Mouse (Mus musculus) stomach, embryonic 16.5 days (tissue): ENCODE measurements around the gene Sycp2l. TPM values are rescaled to one million over a fixed set of nuclear protein-coding genes. Genes with fewer than 3 reads are reported as not detected.
A peak's percentile ranks its signal among the peaks of the same experiment; 100 is the strongest.

Source experiments
- ATAC-seq: fragments of 200-750 bp; cut with Nextera tagmentation; 2 replicates; pipeline ENCODE4 v1.8.0; 2017; ENCODE audit warnings: moderate number of reproducible peaks, moderate TSS enrichment; ENCODE audit not compliant: insufficient read depth, low FRiP score
- H3K27ac ChIP-seq: fragments of 300-500 bp; sonication (generic); 2 replicates; pipeline ENCODE4 v1.5.1; 2014; ENCODE audit warnings: low read length
- H3K27me3 ChIP-seq: fragments of 300-500 bp; sonication (generic); 2 replicates; pipeline ENCODE4 v1.6.1; 2014; ENCODE audit warnings: low read length, control low read depth, mixed read lengths; ENCODE audit not compliant: control insufficient read depth, insufficient read depth
- H3K36me3 ChIP-seq: fragments of 300-500 bp; sonication (generic); 2 replicates; pipeline ENCODE4 v1.6.1; 2014; ENCODE audit warnings: low read length; ENCODE audit not compliant: control insufficient read depth, insufficient read depth
- H3K4me1 ChIP-seq: fragments of 300-500 bp; sonication (generic); 2 replicates; pipeline ENCODE4 v1.6.1; 2014; ENCODE audit warnings: low read length, control low read depth, mixed read lengths; ENCODE audit not compliant: control insufficient read depth, insufficient read depth
- H3K4me2 ChIP-seq: fragments of 300-500 bp; sonication (generic); 2 replicates; pipeline ENCODE4 v1.6.1; 2014; ENCODE audit warnings: low read depth, low read length, mixed read lengths
- H3K4me3 ChIP-seq: fragments of 300-500 bp; sonication (generic); replicated peaks from 2 replicates; pipeline ENCODE4 v1.5.1; 2014; ENCODE audit warnings: mild to moderate bottlenecking, low read length
- H3K9ac ChIP-seq: fragments of 300-500 bp; sonication (generic); 2 replicates; pipeline ENCODE4 v1.6.1; 2014; ENCODE audit warnings: low read length
- H3K9me3 ChIP-seq: fragments of 300-500 bp; sonication (generic); replicated peaks from 2 replicates; pipeline ENCODE4 v1.6.1; 2016; ENCODE audit warnings: low read length, control low read depth; ENCODE audit not compliant: control insufficient read depth
- WGBS: fragments of 180-500 bp; shearing (Covaris S2); extraction: QIAGEN DNeasy Blood & Tissue Kit; methylation state at CpG from one replicate; pipeline ENCODE4 v1.1.7; 2014; 5-methylcytosine and 5-hydroxymethylcytosine counted together
- polyA plus RNA-seq: library from polyadenylated mRNA; unstranded; fragments of >200 nt; fragmentation: Nextera tagmentation; extraction: Ambion mirVana; gene quantifications from 2 replicates; pipeline ENCODE4 v1.2.1, GENCODE M21; 2015

Sycp2l gene
- polyA plus RNA-seq, 1 experiment from 2014 or later, result 0.32 TPM

DNA sequence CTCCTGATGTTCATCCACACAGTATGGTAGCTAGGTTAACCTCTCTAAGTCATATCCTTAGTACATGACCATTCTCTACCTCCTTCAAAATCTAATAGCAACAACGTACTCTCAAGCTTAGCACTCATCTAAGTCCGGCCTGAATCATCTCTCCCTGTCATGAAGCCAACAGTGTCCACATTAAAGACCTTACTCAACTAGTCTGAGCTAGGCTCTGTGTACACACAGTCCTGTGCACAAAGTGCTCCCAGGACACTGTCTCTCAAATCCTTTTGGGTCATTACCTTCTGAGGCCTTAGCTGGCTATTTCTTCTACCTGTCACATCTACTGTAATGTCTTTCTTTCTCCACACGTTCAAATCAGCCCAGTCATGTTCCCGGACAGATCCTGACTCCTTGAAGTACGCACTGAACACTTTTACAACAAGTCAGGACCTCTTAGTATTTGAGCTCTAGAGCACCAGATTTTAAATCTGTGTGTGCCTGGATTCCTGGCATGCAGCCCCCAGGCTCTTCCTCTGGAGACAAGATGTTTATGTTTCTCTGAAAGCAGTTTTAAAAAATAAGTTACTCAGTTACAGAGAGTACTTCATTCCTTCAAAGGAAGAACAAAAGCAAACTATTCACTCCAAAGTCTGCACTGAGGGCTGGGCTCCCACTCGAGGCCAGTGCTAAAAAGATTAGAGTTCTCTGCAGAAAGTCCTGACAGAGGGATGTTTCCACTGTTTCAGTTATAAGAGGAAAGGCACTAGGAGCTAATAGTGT, 98.6 kb downstream of the Sycp2l start:
- Histone ChIP-seq H3K27ac (peak overlapping the region; percentile 34), H3K4me1 (no peaks in the 10 kb centered on the region)
- no peak for ATAC-seq

DNA sequence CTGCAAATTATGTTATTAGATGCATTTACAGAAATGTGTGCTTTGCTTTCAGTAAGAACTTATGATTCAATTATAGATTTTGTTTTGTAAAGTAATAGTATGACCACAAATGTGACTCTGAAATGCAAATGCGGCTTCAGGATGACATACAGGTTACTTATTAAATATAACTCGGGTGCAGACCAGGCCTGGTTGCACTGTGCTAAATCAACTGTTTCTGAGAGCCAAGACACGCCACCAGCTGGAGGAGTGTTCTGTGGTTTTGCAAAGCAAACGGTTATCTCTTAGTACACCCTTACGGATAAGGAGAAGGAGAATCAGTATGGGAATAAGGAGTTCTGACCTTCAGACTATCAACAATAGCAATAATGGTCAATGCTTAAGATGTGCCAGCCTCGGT, 101.6 kb downstream of the Sycp2l start:
- Histone ChIP-seq H3K9me3 (0 out of 2 replicates have a peak, but pooled peaks cover 2% of the 10 kb centered on the region), H3K4me3 (no peak overlapping the region), H3K36me3 (no peaks in the 10 kb centered on the region), H3K27me3 (no peaks in the 10 kb centered on the region), H3K27ac (no peak overlapping the region), H3K4me2 (no peak overlapping the region), H3K9ac (no peak overlapping the region), H3K4me1 (no peaks in the 10 kb centered on the region)
- ATAC-seq, result no peak
- WGBS, result 72% methylated on average over 6 of the region's 6 CpGs

More for the DNA sequence above, 98.6 kb downstream of the Sycp2l start:
- no peaks in the 10 kb centered on the region for H3K9me3 ChIP-seq
- no peaks in the 10 kb centered on the region for H3K36me3 ChIP-seq
- H3K4me2 ChIP-seq, result no peak overlapping the region
- no peak overlapping the region for H3K4me3 ChIP-seq
- H3K27me3 ChIP-seq, result no peaks in the 10 kb centered on the region
- 42% methylated on average over 6 of the region's 6 CpGs for WGBS
- H3K9ac ChIP-seq, result no peak overlapping the region

DNA sequence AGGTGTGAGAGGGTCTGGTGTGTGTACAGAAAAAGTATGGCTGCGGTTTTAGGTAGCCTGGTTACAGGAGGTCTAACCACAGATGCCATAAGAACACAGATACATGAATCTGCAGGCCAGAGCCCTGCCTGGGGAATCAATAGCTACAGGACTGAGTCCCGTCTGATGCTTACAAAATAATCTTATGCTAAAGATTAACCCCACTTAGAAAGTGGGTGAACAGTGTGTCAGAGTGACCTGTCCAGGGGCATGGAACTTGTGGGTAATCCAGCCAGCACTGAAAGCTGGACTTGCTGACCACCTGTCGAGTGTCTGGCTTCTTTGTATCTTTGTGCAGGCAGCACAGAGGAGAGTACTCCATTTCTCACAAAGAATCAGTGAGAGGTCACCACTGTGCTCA, 102.1 kb downstream of the Sycp2l start:
- WGBS, result 76% methylated on average over 3 of the region's 3 CpGs
- Histone ChIP-seq H3K36me3 (no peaks in the 10 kb centered on the region), H3K27ac (no peak overlapping the region), H3K27me3 (no peaks in the 10 kb centered on the region), H3K4me2 (no peak overlapping the region), H3K4me3 (no peak overlapping the region), H3K4me1 (no peaks in the 10 kb centered on the region), H3K9me3 (0 out of 2 replicates have a peak, but pooled peaks cover 6% of the 10 kb centered on the region), H3K9ac (no peak overlapping the region)
- no peak for ATAC-seq

DNA sequence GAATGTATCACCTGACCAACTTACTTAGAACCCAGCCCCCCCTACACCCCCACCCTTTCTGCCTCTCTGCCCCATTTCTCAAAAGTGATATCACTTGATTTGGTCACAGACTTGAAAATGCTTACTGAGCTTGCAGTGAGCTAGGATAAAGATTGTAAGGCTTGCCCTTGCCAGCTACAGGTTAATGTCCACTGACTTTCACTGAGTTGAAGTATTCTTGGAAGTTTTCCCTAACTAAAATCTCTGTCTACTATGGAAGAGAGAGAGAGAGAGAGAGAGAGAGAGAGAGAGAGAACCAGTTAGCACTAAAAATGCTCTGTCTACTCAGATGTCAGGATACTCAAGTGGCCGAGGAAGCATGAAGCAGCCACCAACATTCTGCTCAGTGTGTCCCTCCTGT, 104.9 kb downstream of the Sycp2l start:
- no peak overlapping the region for H3K4me3 ChIP-seq
- no peaks in the 10 kb centered on the region for H3K4me1 ChIP-seq
- no peak for ATAC-seq
- no peaks in the 10 kb centered on the region for H3K36me3 ChIP-seq
- H3K27me3 ChIP-seq, result no peaks in the 10 kb centered on the region
- 0 out of 2 replicates have a peak, but pooled peaks cover 6% of the 10 kb centered on the region for H3K9me3 ChIP-seq
- H3K4me2 ChIP-seq, result no peak overlapping the region
- H3K9ac ChIP-seq, result no peak overlapping the region
- 43% methylated on average over 1 of the region's 1 CpGs for WGBS
- no peak overlapping the region for H3K27ac ChIP-seq

DNA sequence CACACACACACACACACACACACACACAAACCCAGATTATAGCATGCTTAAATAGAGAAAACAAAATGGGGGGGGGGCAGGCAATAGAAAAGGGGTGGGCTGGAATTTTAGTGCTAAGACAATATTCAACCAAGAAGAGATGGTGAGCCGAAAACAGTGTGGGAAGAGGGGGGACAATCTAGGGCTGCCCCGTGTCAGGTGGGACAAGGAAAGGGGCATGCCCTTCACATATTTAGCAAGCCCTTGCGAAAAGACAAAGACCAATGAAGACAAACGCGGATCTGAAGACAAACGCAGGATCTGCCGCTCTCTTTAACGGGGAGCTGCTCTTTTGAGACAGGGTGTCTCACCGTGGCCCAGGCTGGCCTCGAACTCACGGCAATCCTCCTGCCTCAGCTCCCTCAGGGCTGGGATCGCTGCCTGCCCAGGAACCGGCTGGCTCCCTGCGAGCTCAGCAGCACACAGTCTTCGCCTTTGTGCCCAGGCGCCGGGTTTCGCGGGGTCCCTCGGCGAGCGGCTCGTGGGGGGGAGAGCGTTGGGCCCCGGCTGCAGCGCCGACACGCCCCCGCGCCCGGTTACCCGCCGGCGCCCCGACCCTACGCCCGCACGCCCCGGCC, 105.7 kb downstream of the Sycp2l start:
- peak; percentile 55; the same call in 1 of the 2 replicates for ATAC-seq
- Histone ChIP-seq H3K27me3 (no peaks in the 10 kb centered on the region), H3K9me3 (0 out of 2 replicates have a peak, but pooled peaks cover 6% of the 10 kb centered on the region), H3K9ac (peak overlapping the region; percentile 68), H3K4me2 (peak overlapping the region; percentile 76), H3K27ac (no peak overlapping the region), H3K36me3 (no peaks in the 10 kb centered on the region), H3K4me3 (peak overlapping the region; percentile 60), H3K4me1 (no peaks in the 10 kb centered on the region)
- WGBS, result 2% methylated on average over 34 of the region's 39 CpGs

DNA sequence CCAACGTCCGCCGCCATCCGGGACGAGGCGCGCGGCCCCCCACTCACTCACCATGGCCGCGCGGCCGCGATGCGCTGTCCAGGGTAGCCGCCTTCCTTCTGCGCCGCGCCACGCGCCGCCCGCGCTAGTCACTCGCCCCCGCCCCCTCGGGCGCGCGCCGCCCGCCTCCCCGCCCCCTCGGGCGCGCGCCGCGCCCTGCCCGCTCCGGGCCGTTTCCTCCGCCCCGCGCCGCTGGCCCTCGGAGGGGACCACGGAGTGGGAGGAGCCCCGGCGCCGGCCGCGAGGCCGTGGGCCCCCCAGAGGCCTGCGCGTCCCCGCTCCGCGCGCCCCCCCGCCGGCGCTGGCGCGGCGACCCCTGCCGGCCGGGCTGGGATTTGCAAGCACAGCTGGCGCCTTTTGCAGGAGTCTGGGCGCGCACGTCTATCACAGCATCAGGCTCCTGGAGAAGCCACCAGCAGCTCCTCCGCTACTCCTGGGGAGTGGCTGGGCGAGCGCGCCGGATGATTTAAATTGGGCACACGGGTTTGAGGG, 106.3 kb downstream of the Sycp2l start, which contains the start of gene Elovl2:
Gene Elovl2, minus strand, starts transcription at position 102 of the 531 bp plus-strand sequence.
- WGBS, result 1% methylated on average over 71 of the region's 77 CpGs
- Histone ChIP-seq H3K9me3 (0 out of 2 replicates have a peak, but pooled peaks cover 6% of the 10 kb centered on the region), H3K27ac (no peak within 1 kb of the TSS), H3K4me3 (peak within 1 kb of the TSS; percentile 60), H3K27me3 (no peaks in the 10 kb centered on the region), H3K4me1 (no peaks in the 10 kb centered on the region), H3K9ac (peak within 1 kb of the TSS; percentile 68), H3K36me3 (no peaks in the 10 kb centered on the region), H3K4me2 (peak within 1 kb of the TSS; percentile 76)
- peak; percentile 94 for ATAC-seq

Other genes with a start within 250 kb of the Sycp2l start
- 68.0 and 70.5 TPM in 2 replicates for gene Pak1ip1, start 113.3 kb upstream of the Sycp2l start, polyA plus RNA-seq
- gene Tmem14c, start 98.0 kb upstream of the Sycp2l start, polyA plus RNA-seq, result 249 and 264 TPM in 2 replicates
- gene Mak, start 34.6 kb upstream of the Sycp2l start, polyA plus RNA-seq, result 0.35 and 0.49 TPM in 2 replicates
- gene Gcm2, start 3.3 kb upstream of the Sycp2l start, polyA plus RNA-seq, result not detected in 2 replicates
- 6.1 and 7.2 TPM in 2 replicates for gene Elovl2, start 106.1 kb downstream of the Sycp2l start, polyA plus RNA-seq
- 14.1 and 14.4 TPM in 2 replicates for gene Smim13, start 135.5 kb downstream of the Sycp2l start, polyA plus RNA-seq
- gene Gm17364, start 159.7 kb downstream of the Sycp2l start, polyA plus RNA-seq, result not detected in 2 replicates